Mouse (Mus musculus) midbrain, postnatal 0 days (tissue): ENCODE results near the gene Vac14. TPM values are rescaled to one million over a fixed set of nuclear protein-coding genes. Genes with fewer than 3 reads are reported as not detected.
A peak's percentile ranks its signal among the peaks of the same experiment; 100 is the strongest.

Experiments
- ATAC-seq: fragments of 200-750 bp; cut with Nextera tagmentation; 2 replicates; pipeline ENCODE4 v1.8.0; 2017; ENCODE audit warnings: moderate number of reproducible peaks, mild to moderate bottlenecking, moderate TSS enrichment, moderate library complexity; ENCODE audit not compliant: low FRiP score
- DNase-seq: peaks from one replicate; pipeline ENCODE4 v3.0.0-alpha.2; 2015; ENCODE audit warnings: low spot score
- H3K27ac ChIP-seq: fragments of 300-500 bp; sonication (generic); 2 replicates; pipeline ENCODE4 v1.5.1; 2014; ENCODE audit warnings: low read depth, mild to moderate bottlenecking, low read length, mixed read lengths
- H3K27me3 ChIP-seq: fragments of 300-500 bp; sonication (generic); 2 replicates; pipeline ENCODE4 v1.6.1; 2014; ENCODE audit warnings: low read length, control low read depth, mixed read lengths; ENCODE audit not compliant: insufficient read depth
- H3K36me3 ChIP-seq: fragments of 300-500 bp; sonication (generic); 2 replicates; pipeline ENCODE4 v1.6.1; 2014; ENCODE audit warnings: low read length, control low read depth, mixed read lengths; ENCODE audit not compliant: insufficient read depth
- H3K4me1 ChIP-seq: fragments of 300-500 bp; sonication (generic); 2 replicates; pipeline ENCODE4 v1.6.1; 2014; ENCODE audit warnings: mild to moderate bottlenecking, control low read depth, antibody characterized with exemption, low read length, mixed read lengths; ENCODE audit not compliant: insufficient read depth
- H3K4me2 ChIP-seq: fragments of 300-500 bp; sonication (generic); 2 replicates; pipeline ENCODE4 v1.6.1; 2014; ENCODE audit warnings: low read depth, mild to moderate bottlenecking, low read length, mixed read lengths; ENCODE audit not compliant: poor library complexity, severe bottlenecking
- H3K4me3 ChIP-seq: fragments of 300-500 bp; sonication (generic); 2 replicates; pipeline ENCODE4 v1.5.1; 2014; ENCODE audit warnings: low read depth, mild to moderate bottlenecking, low read length, moderate library complexity
- H3K9ac ChIP-seq: fragments of 300-500 bp; sonication (generic); replicated peaks from 2 replicates; pipeline ENCODE4 v1.6.1; 2014; ENCODE audit warnings: mild to moderate bottlenecking, low read length, moderate library complexity, mixed read lengths; ENCODE audit not compliant: poor library complexity, severe bottlenecking
- H3K9me3 ChIP-seq: fragments of 300-500 bp; sonication (generic); 2 replicates; pipeline ENCODE4 v1.6.1; 2016; ENCODE audit warnings: low read length, control low read depth
- CTCF ChIP-seq: IDR thresholded peaks from 2 replicates; pipeline ENCODE4 v1.5.1; 2016; ENCODE audit warnings: antibody characterized with exemption, mild to moderate bottlenecking
- WGBS: fragments of 180-500 bp; shearing (Covaris S2); extraction: QIAGEN DNeasy Blood & Tissue Kit; methylation state at CpG from one replicate; pipeline ENCODE4 v1.1.7; 2014; 5-methylcytosine and 5-hydroxymethylcytosine counted together
- polyA plus RNA-seq: library from polyadenylated mRNA; unstranded; fragments of >200 nt; fragmentation: Nextera tagmentation; extraction: Ambion mirVana; gene quantifications from 2 replicates; pipeline ENCODE4 v1.2.1, GENCODE M21; 2015
- total RNA-seq: library from RNA; depleted of rRNA; stranded (reverse); fragments of >200 nt; gene quantifications from 2 replicates; pipeline ENCODE4 v1.2.3, GENCODE M21; 2014

Vac14 gene
- total and polyA plus RNA-seq, 2 experiments from 2014 or later, result 27.2 to 44.9 TPM

GRCm38 (mm10) chr8:110630571-110631071 is 12.2 kb downstream of the Vac14 start:
- Histone ChIP-seq H3K27me3 (no peaks in the 10 kb centered on the region), H3K4me2 (no peak overlapping the region), H3K9ac (no peak overlapping the region), H3K27ac (no peak overlapping the region), H3K36me3 (peaks cover 33% of the 10 kb centered on the region), H3K4me3 (no peak overlapping the region), H3K4me1 (no peaks in the 10 kb centered on the region), H3K9me3 (no peaks in the 10 kb centered on the region)
- 71% methylated on average over 8 of the region's 8 CpGs for WGBS
- DNase-seq (peak; percentile 58), ATAC-seq (no peak)
- TF ChIP-seq CTCF, result no peak

GRCm38 (mm10) chr8:110631201-110631600 is 12.8 kb downstream of the Vac14 start:
- H3K9ac ChIP-seq, result no peak overlapping the region
- no peaks in the 10 kb centered on the region for H3K4me1 ChIP-seq
- no peak for DNase-seq
- no peak overlapping the region for H3K27ac ChIP-seq
- H3K9me3 ChIP-seq, result no peaks in the 10 kb centered on the region
- H3K36me3 ChIP-seq, result peaks cover 38% of the 10 kb centered on the region
- H3K27me3 ChIP-seq, result no peaks in the 10 kb centered on the region
- WGBS, result 95% methylated on average over 7 of the region's 7 CpGs
- H3K4me2 ChIP-seq, result no peak overlapping the region
- no peak for TF ChIP-seq CTCF
- H3K4me3 ChIP-seq, result no peak overlapping the region
- no peak for ATAC-seq

- H3K4me1 ChIP-seq, result no peaks in the 10 kb centered on the region
- H3K27me3 ChIP-seq, result no peaks in the 10 kb centered on the region
- H3K4me2 ChIP-seq, result no peak overlapping the region
- H3K9me3 ChIP-seq, result no peaks in the 10 kb centered on the region
- H3K27ac ChIP-seq, result no peak overlapping the region
- peaks cover 60% of the 10 kb centered on the region for H3K36me3 ChIP-seq
- TF ChIP-seq CTCF, result no peak
- no peak for DNase-seq
- no peak for ATAC-seq
- no peak overlapping the region for H3K9ac ChIP-seq
- WGBS, result 97% methylated on average over 3 of the region's 3 CpGs
- no peak overlapping the region for H3K4me3 ChIP-seq
Observed at GRCm38 (mm10) chr8:110633814-110634213, 15.4 kb downstream of the Vac14 start.

GRCm38 (mm10) chr8:110636182-110636581 is 17.8 kb downstream of the Vac14 start:
- WGBS, result 91% methylated on average over 6 of the region's 6 CpGs
- H3K4me1 ChIP-seq, result no peaks in the 10 kb centered on the region
- no peak for TF ChIP-seq CTCF
- H3K4me3 ChIP-seq, result no peak overlapping the region
- peaks cover 60% of the 10 kb centered on the region for H3K36me3 ChIP-seq
- ATAC-seq, result no peak
- no peak overlapping the region for H3K27ac ChIP-seq
- H3K4me2 ChIP-seq, result no peak overlapping the region
- H3K9me3 ChIP-seq, result no peaks in the 10 kb centered on the region
- H3K27me3 ChIP-seq, result no peaks in the 10 kb centered on the region
- DNase-seq, result no peak
- no peak overlapping the region for H3K9ac ChIP-seq

- ATAC-seq (no peak), DNase-seq (no peak)
- peaks cover 36% of the 10 kb centered on the region for H3K36me3 ChIP-seq
- no peaks in the 10 kb centered on the region for H3K27me3 ChIP-seq
- no peak overlapping the region for H3K4me2 ChIP-seq
- H3K27ac ChIP-seq, result no peak overlapping the region
- no peak overlapping the region for H3K4me3 ChIP-seq
- no peak for TF ChIP-seq CTCF
- H3K4me1 ChIP-seq, result no peaks in the 10 kb centered on the region
- H3K9me3 ChIP-seq, result no peaks in the 10 kb centered on the region
- H3K9ac ChIP-seq, result no peak overlapping the region
- 93% methylated on average over 5 of the region's 5 CpGs for WGBS
Observed at GRCm38 (mm10) chr8:110642331-110642730, 23.9 kb downstream of the Vac14 start.

GRCm38 (mm10) chr8:110643177-110643576 is 24.8 kb downstream of the Vac14 start:
- 80% methylated on average over 4 of the region's 4 CpGs for WGBS
- TF ChIP-seq CTCF, result no peak
- no peak overlapping the region for H3K4me2 ChIP-seq
- H3K36me3 ChIP-seq, result peaks cover 30% of the 10 kb centered on the region
- ATAC-seq (no peak), DNase-seq (no peak)
- no peaks in the 10 kb centered on the region for H3K27me3 ChIP-seq
- H3K9ac ChIP-seq, result no peak overlapping the region
- H3K27ac ChIP-seq, result no peak overlapping the region
- no peaks in the 10 kb centered on the region for H3K4me1 ChIP-seq
- no peak overlapping the region for H3K4me3 ChIP-seq
- H3K9me3 ChIP-seq, result no peaks in the 10 kb centered on the region
